Mouse (Mus musculus) liver, embryonic 16.5 days (tissue): ENCODE data around the gene Hist1h4c. TPM values are rescaled to one million over a fixed set of nuclear protein-coding genes. Genes with fewer than 3 reads are reported as not detected.

ENCODE experiments used
- ATAC-seq: fragments of 200-750 bp; cut with Nextera tagmentation; 2 replicates; pipeline ENCODE4 v1.8.0; 2017; ENCODE audit warnings: low read depth, mild to moderate bottlenecking, moderate number of reproducible peaks, moderate library complexity
- H3K27ac ChIP-seq: fragments of 300-500 bp; sonication (generic); 2 replicates; pipeline ENCODE4 v1.5.1; 2014; ENCODE audit warnings: mild to moderate bottlenecking, low read length
- H3K27me3 ChIP-seq: fragments of 300-500 bp; sonication (generic); 2 replicates; pipeline ENCODE4 v1.6.1; 2014; ENCODE audit warnings: low read depth, low read length, mixed read lengths; ENCODE audit not compliant: control insufficient read depth, insufficient read depth
- H3K36me3 ChIP-seq: fragments of 300-500 bp; sonication (generic); 2 replicates; pipeline ENCODE4 v1.6.1; 2014; ENCODE audit warnings: mild to moderate bottlenecking; ENCODE audit not compliant: control insufficient read depth, insufficient read depth
- H3K4me1 ChIP-seq: fragments of 300-500 bp; sonication (generic); 2 replicates; pipeline ENCODE4 v1.6.1; 2014; ENCODE audit warnings: low read depth, low read length, mixed read lengths; ENCODE audit not compliant: control insufficient read depth
- H3K4me2 ChIP-seq: fragments of 300-500 bp; sonication (generic); 2 replicates; pipeline ENCODE4 v1.6.1; 2014; ENCODE audit warnings: low read depth, low read length, mixed read lengths
- H3K4me3 ChIP-seq: fragments of 300-500 bp; sonication (generic); 2 replicates; pipeline ENCODE4 v1.5.1; 2014; ENCODE audit warnings: low read depth, mild to moderate bottlenecking, low read length
- H3K9ac ChIP-seq: fragments of 300-500 bp; sonication (generic); 2 replicates; pipeline ENCODE4 v1.6.1; 2014; ENCODE audit warnings: low read depth, low read length
- H3K9me3 ChIP-seq: fragments of 300-500 bp; sonication (generic); replicated peaks from 2 replicates; pipeline ENCODE4 v1.6.1; 2016; ENCODE audit warnings: low read length; ENCODE audit not compliant: control insufficient read depth
- WGBS: fragments of 180-500 bp; shearing (Covaris S2); extraction: QIAGEN DNeasy Blood & Tissue Kit; methylation state at CpG from one replicate; pipeline ENCODE4 v1.1.7; 2014; ENCODE audit not compliant: insufficient replicate concordance; 5-methylcytosine and 5-hydroxymethylcytosine counted together
- polyA plus RNA-seq: library from polyadenylated mRNA; unstranded; fragments of >200 nt; fragmentation: Nextera tagmentation; extraction: Ambion mirVana; gene quantifications from 2 replicates; pipeline ENCODE4 v1.2.1, GENCODE M21; 2015

Gene Hist1h4c
- polyA plus RNA-seq, 1 experiment from 2014 or later: 6.3 TPM

GRCm38 (mm10) chr13:23743215-23743614 is 45.0 kb upstream of the Hist1h4c start:
- 81% methylated on average over 5 of the region's 5 CpGs for WGBS
- no peaks in the 10 kb centered on the region for H3K9me3 ChIP-seq
- H3K27me3 ChIP-seq: no peaks in the 10 kb centered on the region
- no peaks in the 10 kb centered on the region for H3K36me3 ChIP-seq
- peak overlapping the region; percentile 88 for H3K27ac ChIP-seq
- peak overlapping the region; percentile 53 for H3K4me2 ChIP-seq
- peak overlapping the region; percentile 38 for H3K9ac ChIP-seq
- ATAC-seq: no peak
- peaks cover 28% of the 10 kb centered on the region for H3K4me1 ChIP-seq
- peak overlapping the region; percentile 46 for H3K4me3 ChIP-seq

- Histone ChIP-seq H3K9ac (peak overlapping the region; percentile 61), H3K27me3 (no peaks in the 10 kb centered on the region), H3K4me1 (peaks cover 21% of the 10 kb centered on the region), H3K36me3 (no peaks in the 10 kb centered on the region), H3K9me3 (no peaks in the 10 kb centered on the region), H3K4me2 (peak overlapping the region; percentile 54), H3K27ac (peak overlapping the region; percentile 86), H3K4me3 (peak overlapping the region; percentile 36)
- no peak for ATAC-seq
These were observed 43.8 kb upstream of the Hist1h4c start for GRCm38 (mm10) chr13:23742007-23742406.

GRCm38 (mm10) chr13:23740910-23741309 is 42.7 kb upstream of the Hist1h4c start:
- H3K4me3 ChIP-seq: peak overlapping the region; percentile 63
- peak overlapping the region; percentile 82 for H3K4me2 ChIP-seq
- ATAC-seq: no peak
- no peaks in the 10 kb centered on the region for H3K9me3 ChIP-seq
- WGBS: 27% methylated on average over 5 of the region's 5 CpGs
- H3K27ac ChIP-seq: peak overlapping the region; percentile 99
- H3K27me3 ChIP-seq: no peaks in the 10 kb centered on the region
- H3K9ac ChIP-seq: peak overlapping the region; percentile 87
- H3K4me1 ChIP-seq: peaks cover 21% of the 10 kb centered on the region
- H3K36me3 ChIP-seq: no peaks in the 10 kb centered on the region

GRCm38 (mm10) chr13:23740256-23740840 is 42.1 kb upstream of the Hist1h4c start:
- 22% methylated on average over 13 of the region's 13 CpGs for WGBS

GRCm38 (mm10) chr13:23739922-23740252 is 41.6 kb upstream of the Hist1h4c start:
- no peaks in the 10 kb centered on the region for H3K9me3 ChIP-seq
- H3K27ac ChIP-seq: peak overlapping the region; percentile 99
- peak overlapping the region; percentile 63 for H3K4me3 ChIP-seq
- no peaks in the 10 kb centered on the region for H3K27me3 ChIP-seq
- H3K4me1 ChIP-seq: peaks cover 21% of the 10 kb centered on the region
- peak overlapping the region; percentile 87 for H3K9ac ChIP-seq
- no peaks in the 10 kb centered on the region for H3K36me3 ChIP-seq
- no peak for ATAC-seq
- WGBS: 0% methylated on average over 14 of the region's 14 CpGs
- peak overlapping the region; percentile 82 for H3K4me2 ChIP-seq

More at GRCm38 (mm10) chr13:23740256-23740840, 42.1 kb upstream of the Hist1h4c start:
- Histone ChIP-seq H3K27ac (peak overlapping the region; percentile 99), H3K4me2 (peak overlapping the region; percentile 82), H3K27me3 (no peaks in the 10 kb centered on the region), H3K9me3 (no peaks in the 10 kb centered on the region), H3K4me3 (peak overlapping the region; percentile 63), H3K36me3 (no peaks in the 10 kb centered on the region), H3K4me1 (peaks cover 21% of the 10 kb centered on the region), H3K9ac (peak overlapping the region; percentile 87)
- ATAC-seq: no peak

- no peaks in the 10 kb centered on the region for H3K9me3 ChIP-seq
- H3K4me1 ChIP-seq: peaks cover 21% of the 10 kb centered on the region
- peak overlapping the region; percentile 82 for H3K4me2 ChIP-seq
- H3K9ac ChIP-seq: peak overlapping the region; percentile 87
- H3K27me3 ChIP-seq: no peaks in the 10 kb centered on the region
- H3K36me3 ChIP-seq: no peaks in the 10 kb centered on the region
- H3K4me3 ChIP-seq: peak overlapping the region; percentile 63
- peak overlapping the region; percentile 99 for H3K27ac ChIP-seq
- peak; percentile 81 for ATAC-seq
- WGBS: under 1% methylated on average over 39 of the region's 39 CpGs
These were observed 41.0 kb upstream of the Hist1h4c start for GRCm38 (mm10) chr13:23739069-23739921.

GRCm38 (mm10) chr13:23738677-23739068 is 40.4 kb upstream of the Hist1h4c start, which contains the start of gene Hist1h1c:
Gene Hist1h1c, plus strand, starts transcription at chr13:23738808.
- Histone ChIP-seq H3K4me3 (peak within 1 kb of the TSS; percentile 63), H3K4me1 (peaks cover 18% of the 10 kb centered on the region), H3K27ac (peak within 1 kb of the TSS; percentile 99), H3K9ac (peak within 1 kb of the TSS; percentile 87), H3K36me3 (no peaks in the 10 kb centered on the region), H3K27me3 (no peaks in the 10 kb centered on the region), H3K9me3 (no peaks in the 10 kb centered on the region), H3K4me2 (peak within 1 kb of the TSS; percentile 82)
- 0% methylated on average over 33 of the region's 38 CpGs for WGBS
- ATAC-seq: peak; percentile 79

- H3K4me1 ChIP-seq: peaks cover 14% of the 10 kb centered on the region
- H3K9ac ChIP-seq: peak overlapping the region; percentile 30; the same call in 1 of the 2 replicates
- peak overlapping the region; percentile 63 for H3K4me3 ChIP-seq
- H3K27me3 ChIP-seq: no peaks in the 10 kb centered on the region
- 20% methylated on average over 4 of the region's 4 CpGs for WGBS
- ATAC-seq: no peak
- no peaks in the 10 kb centered on the region for H3K36me3 ChIP-seq
- peak overlapping the region; percentile 82 for H3K4me2 ChIP-seq
- H3K9me3 ChIP-seq: no peaks in the 10 kb centered on the region
- peak overlapping the region; percentile 99 for H3K27ac ChIP-seq
These were observed 39.8 kb upstream of the Hist1h4c start for GRCm38 (mm10) chr13:23738041-23738440.

- Histone ChIP-seq H3K27ac (0 out of 2 replicates have a peak overlapping the region, but pooled peaks have one; percentile 12), H3K36me3 (no peaks in the 10 kb centered on the region), H3K4me1 (peaks cover 10% of the 10 kb centered on the region), H3K4me3 (no peak overlapping the region), H3K4me2 (no peak overlapping the region), H3K27me3 (no peaks in the 10 kb centered on the region), H3K9me3 (no peaks in the 10 kb centered on the region), H3K9ac (no peak overlapping the region)
- ATAC-seq: no peak
- 86% methylated on average over 5 of the region's 5 CpGs for WGBS
These were observed 38.8 kb upstream of the Hist1h4c start for GRCm38 (mm10) chr13:23737091-23737490.
